Mouse (Mus musculus) forebrain, embryonic 15.5 days (tissue): ENCODE measurements around the gene Naa40. TPM values are rescaled to one million over a fixed set of nuclear protein-coding genes. Genes with fewer than 3 reads are reported as not detected.

ENCODE experiments used
- polyA plus RNA-seq: library from polyadenylated mRNA; unstranded; fragments of >200 nt; fragmentation: Nextera tagmentation; extraction: Ambion mirVana; gene quantifications from 2 replicates; pipeline ENCODE4 v1.2.1, GENCODE M21; 2015

The Naa40 gene
- polyA plus RNA-seq, 1 experiment from 2014 or later: 69.2 TPM

Other genes with a start within 250 kb of the Naa40 start
- 20.3 and 22.8 TPM in 2 replicates for gene Dnajc4, start 248.6 kb downstream of the Naa40 start, polyA plus RNA-seq
- gene Nudt22, start 245.1 kb downstream of the Naa40 start, polyA plus RNA-seq: 18.1 and 18.2 TPM in 2 replicates
- 14.8 and 16.0 TPM in 2 replicates for gene Trpt1, start 245.1 kb downstream of the Naa40 start, polyA plus RNA-seq
- 3.6 and 3.7 TPM in 2 replicates for gene Fermt3, start 221.7 kb downstream of the Naa40 start, polyA plus RNA-seq
- 243 and 245 TPM in 2 replicates for gene Stip1, start 201.2 kb downstream of the Naa40 start, polyA plus RNA-seq
- gene Macrod1, start 184.4 kb downstream of the Naa40 start, polyA plus RNA-seq: 5.8 and 6.0 TPM in 2 replicates
- gene Flrt1, start 135.5 kb downstream of the Naa40 start, polyA plus RNA-seq: 14.9 and 18.9 TPM in 2 replicates
- 232 and 233 TPM in 2 replicates for gene Otub1, start 34.9 kb downstream of the Naa40 start, polyA plus RNA-seq
- 656 and 676 TPM in 2 replicates for gene Cox8a, start 23.6 kb downstream of the Naa40 start, polyA plus RNA-seq
- gene Rcor2, start 26.1 kb upstream of the Naa40 start, polyA plus RNA-seq: 60.7 and 67.7 TPM in 2 replicates
- gene Mark2, start 100.7 kb upstream of the Naa40 start, polyA plus RNA-seq: 52.8 and 57.7 TPM in 2 replicates
- gene Spindoc, start 141.8 kb upstream of the Naa40 start, polyA plus RNA-seq: 38.7 and 43.9 TPM in 2 replicates
- 27.8 and 29.3 TPM in 2 replicates for gene 2700081O15Rik, start 176.4 kb upstream of the Naa40 start, polyA plus RNA-seq
- gene Rtn3, start 242.1 kb upstream of the Naa40 start, polyA plus RNA-seq: 517 and 533 TPM in 2 replicates